Mouse (Mus musculus) heart, embryonic 16.5 days (tissue): ENCODE results near the gene 1110051M20Rik. TPM values are rescaled to one million over a fixed set of nuclear protein-coding genes. Genes with fewer than 3 reads are reported as not detected.
"Not testable (repeated sequence)": the region's sequence is repeated elsewhere in the genome, so short reads cannot be mapped to it uniquely, and the experiment has no call there.

ENCODE experiments used
- ATAC-seq: fragments of 200-750 bp; cut with Nextera tagmentation; replicated peaks from 2 replicates; pipeline ENCODE4 v1.8.0; 2017; ENCODE audit warnings: moderate number of reproducible peaks; ENCODE audit not compliant: insufficient read depth, low FRiP score; ENCODE audit errors: extremely low read depth
- H3K27ac ChIP-seq: fragments of 300-500 bp; sonication (generic); 2 replicates; pipeline ENCODE4 v1.5.1; 2014; ENCODE audit warnings: mild to moderate bottlenecking, low read length, control low read depth, moderate library complexity
- H3K27me3 ChIP-seq: fragments of 300-500 bp; sonication (generic); 2 replicates; pipeline ENCODE4 v1.6.1; 2014; ENCODE audit warnings: low read length, mixed read lengths; ENCODE audit not compliant: control insufficient read depth, insufficient read depth
- H3K36me3 ChIP-seq: fragments of 300-500 bp; sonication (generic); 2 replicates; pipeline ENCODE4 v1.6.1; 2014; ENCODE audit not compliant: control insufficient read depth, insufficient read depth
- H3K4me1 ChIP-seq: fragments of 300-500 bp; sonication (generic); 2 replicates; pipeline ENCODE4 v1.6.1; 2014; ENCODE audit warnings: low read length, mixed read lengths; ENCODE audit not compliant: control insufficient read depth, insufficient read depth
- H3K4me2 ChIP-seq: fragments of 300-500 bp; sonication (generic); 2 replicates; pipeline ENCODE4 v1.6.1; 2014; ENCODE audit warnings: low read depth, mild to moderate bottlenecking, control low read depth, low read length
- H3K4me3 ChIP-seq: fragments of 300-500 bp; sonication (generic); 2 replicates; pipeline ENCODE4 v1.5.1; 2014; ENCODE audit warnings: mild to moderate bottlenecking, control low read depth, low read length
- H3K9ac ChIP-seq: fragments of 300-500 bp; sonication (generic); 2 replicates; pipeline ENCODE4 v1.6.1; 2014; ENCODE audit warnings: low read length, control low read depth
- H3K9me3 ChIP-seq: fragments of 300-500 bp; sonication (generic); replicated peaks from 2 replicates; pipeline ENCODE4 v1.6.1; 2016; ENCODE audit warnings: low read length; ENCODE audit not compliant: control insufficient read depth
- WGBS: fragments of 180-500 bp; shearing (Covaris S2); extraction: QIAGEN DNeasy Blood & Tissue Kit; methylation state at CpG from one replicate; pipeline ENCODE4 v1.1.7; 2014; 5-methylcytosine and 5-hydroxymethylcytosine counted together
- polyA plus RNA-seq: library from polyadenylated mRNA; unstranded; fragments of >200 nt; fragmentation: Nextera tagmentation; extraction: Ambion mirVana; gene quantifications from 2 replicates; pipeline ENCODE4 v1.2.1, GENCODE M21; 2015

1110051M20Rik gene
- 42.9 and 46.0 TPM in 2 replicates for polyA plus RNA-seq

DNA sequence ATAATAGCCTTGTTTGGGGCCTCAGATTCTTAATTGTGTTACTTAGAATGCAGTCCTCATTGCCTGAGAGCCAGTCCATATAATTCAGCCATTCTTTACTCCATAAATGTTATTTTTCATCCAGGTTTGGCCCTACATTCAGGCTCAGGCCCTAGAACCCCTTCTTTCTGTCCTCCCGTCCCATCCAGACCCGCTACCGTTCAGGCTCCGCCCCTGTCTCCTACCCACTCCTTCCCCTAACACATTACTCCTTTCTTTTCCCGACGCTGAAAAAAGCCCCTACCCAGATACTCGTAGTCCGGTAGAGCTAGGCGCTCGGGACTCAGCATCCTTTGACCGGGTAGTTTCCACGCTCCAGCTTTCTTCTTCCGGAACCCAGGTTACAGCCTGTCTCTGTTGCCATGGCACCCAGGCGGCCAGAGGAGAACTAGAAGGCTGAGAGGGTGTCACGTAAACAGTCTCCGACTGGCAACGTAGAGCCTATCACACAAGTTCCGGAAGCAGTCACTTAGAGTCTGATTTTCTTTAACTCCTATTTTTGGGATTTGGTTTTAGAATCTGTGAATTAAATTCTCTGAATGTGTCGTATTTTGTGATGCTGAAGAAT lies at the start of gene 1110051M20Rik:
1110051M20Rik (minus strand) TSS at position 419 of the 607 bp plus-strand sequence.
- Histone ChIP-seq H3K27ac (no peak within 1 kb of the TSS; the same call in none of the 2 replicates), H3K36me3 (no peaks in the 10 kb centered on the region), H3K4me3 (peak within 1 kb of the TSS; percentile 88), H3K9me3 (no peaks in the 10 kb centered on the region; the same call in 1 of the 2 replicates), H3K9ac (peak within 1 kb of the TSS; percentile 69), H3K27me3 (no peaks in the 10 kb centered on the region), H3K4me2 (peak within 1 kb of the TSS; percentile 85), H3K4me1 (peaks cover 5% of the 10 kb centered on the region)
- 1% methylated on average over 19 of the region's 19 CpGs for WGBS
- peak; percentile 82 for ATAC-seq

DNA sequence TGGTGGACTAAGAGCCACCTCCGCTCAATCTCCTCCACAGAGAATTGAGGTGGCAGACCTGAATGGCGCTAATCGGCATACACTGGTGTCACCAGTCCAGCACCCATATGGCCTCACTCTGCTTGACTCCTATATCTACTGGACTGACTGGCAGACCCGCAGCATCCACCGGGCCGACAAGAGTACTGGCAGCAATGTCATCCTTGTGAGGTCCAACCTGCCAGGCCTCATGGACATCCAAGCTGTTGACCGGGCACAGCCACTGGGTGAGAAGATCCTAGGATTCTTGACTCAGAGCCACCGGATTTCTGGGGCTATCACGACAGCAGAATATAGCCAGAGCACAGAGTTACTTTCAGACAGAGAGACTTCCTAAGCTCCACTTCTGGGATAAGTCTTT lies 49.5 kb upstream of the 1110051M20Rik start:
- Histone ChIP-seq H3K4me2 (no peak overlapping the region), H3K36me3 (peaks cover 55% of the 10 kb centered on the region), H3K4me3 (no peak overlapping the region), H3K27ac (no peak overlapping the region), H3K9me3 (no peaks in the 10 kb centered on the region), H3K27me3 (no peaks in the 10 kb centered on the region), H3K9ac (no peak overlapping the region), H3K4me1 (no peaks in the 10 kb centered on the region)
- 94% methylated on average over 9 of the region's 9 CpGs for WGBS
- ATAC-seq: no peak

DNA sequence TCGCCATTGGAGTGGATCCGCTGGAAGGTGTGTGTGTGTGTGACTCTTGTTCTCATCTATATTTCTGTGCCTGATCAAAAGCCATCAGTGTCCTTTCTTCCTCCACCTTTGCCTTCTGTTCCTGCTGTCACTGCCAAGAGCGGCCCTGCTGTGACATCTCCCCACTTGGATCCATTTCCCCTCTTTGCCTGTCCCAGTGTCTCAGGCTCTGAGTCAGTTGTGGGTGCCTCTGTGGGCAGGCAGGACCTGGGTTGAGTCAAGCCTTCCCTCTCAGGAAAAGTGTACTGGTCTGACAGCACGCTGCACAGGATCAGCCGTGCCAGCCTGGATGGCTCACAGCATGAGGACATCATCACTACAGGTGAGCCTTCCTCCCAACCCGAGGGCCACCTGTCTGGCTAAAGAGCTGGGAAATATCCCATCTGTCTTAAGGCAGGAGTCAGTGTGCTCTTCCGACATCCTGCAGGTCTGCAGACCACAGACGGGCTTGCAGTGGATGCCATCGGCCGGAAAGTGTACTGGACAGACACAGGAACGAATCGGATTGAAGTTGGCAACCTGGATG lies 47.6 kb upstream of the 1110051M20Rik start:
- H3K4me1 ChIP-seq: no peaks in the 10 kb centered on the region
- no peak overlapping the region for H3K9ac ChIP-seq
- H3K27ac ChIP-seq: no peak overlapping the region
- WGBS: 93% methylated on average over 12 of the region's 12 CpGs
- no peaks in the 10 kb centered on the region for H3K27me3 ChIP-seq
- no peak for ATAC-seq
- peaks cover 52% of the 10 kb centered on the region for H3K36me3 ChIP-seq
- no peak overlapping the region for H3K4me3 ChIP-seq
- no peaks in the 10 kb centered on the region for H3K9me3 ChIP-seq
- H3K4me2 ChIP-seq: no peak overlapping the region

GRCm38 (mm10) chr2:91487295-91487694 lies 42.8 kb upstream of the 1110051M20Rik start:
- H3K27ac ChIP-seq, H3K9ac ChIP-seq, H3K9me3 ChIP-seq, H3K4me2 ChIP-seq, H3K4me3 ChIP-seq, H3K4me1 ChIP-seq, ATAC-seq, H3K27me3 ChIP-seq: not testable (repeated sequence)
- H3K36me3 ChIP-seq: peaks cover 30% of the 10 kb centered on the region
- 38% methylated on average over 3 of the region's 3 CpGs for WGBS

- H3K9ac ChIP-seq: no peak overlapping the region
- H3K4me2 ChIP-seq: no peak overlapping the region
- H3K4me3 ChIP-seq: no peak overlapping the region
- no peaks in the 10 kb centered on the region for H3K27me3 ChIP-seq
- peaks cover 25% of the 10 kb centered on the region for H3K36me3 ChIP-seq
- H3K27ac ChIP-seq: no peak overlapping the region
- WGBS: 75% methylated on average over 6 of the region's 6 CpGs
- no peaks in the 10 kb centered on the region for H3K9me3 ChIP-seq
- no peaks in the 10 kb centered on the region for H3K4me1 ChIP-seq
- no peak for ATAC-seq
Observed at GRCm38 (mm10) chr2:91485256-91485655, 40.8 kb upstream of the 1110051M20Rik start.

GRCm38 (mm10) chr2:91484698-91485097 lies 40.2 kb upstream of the 1110051M20Rik start:
- Histone ChIP-seq H3K9ac (no peak overlapping the region), H3K4me2 (no peak overlapping the region), H3K4me3 (no peak overlapping the region), H3K27me3 (no peaks in the 10 kb centered on the region), H3K36me3 (peaks cover 20% of the 10 kb centered on the region), H3K9me3 (no peaks in the 10 kb centered on the region), H3K4me1 (no peaks in the 10 kb centered on the region), H3K27ac (no peak overlapping the region)
- no peak for ATAC-seq
- WGBS: 84% methylated on average over 4 of the region's 4 CpGs

DNA sequence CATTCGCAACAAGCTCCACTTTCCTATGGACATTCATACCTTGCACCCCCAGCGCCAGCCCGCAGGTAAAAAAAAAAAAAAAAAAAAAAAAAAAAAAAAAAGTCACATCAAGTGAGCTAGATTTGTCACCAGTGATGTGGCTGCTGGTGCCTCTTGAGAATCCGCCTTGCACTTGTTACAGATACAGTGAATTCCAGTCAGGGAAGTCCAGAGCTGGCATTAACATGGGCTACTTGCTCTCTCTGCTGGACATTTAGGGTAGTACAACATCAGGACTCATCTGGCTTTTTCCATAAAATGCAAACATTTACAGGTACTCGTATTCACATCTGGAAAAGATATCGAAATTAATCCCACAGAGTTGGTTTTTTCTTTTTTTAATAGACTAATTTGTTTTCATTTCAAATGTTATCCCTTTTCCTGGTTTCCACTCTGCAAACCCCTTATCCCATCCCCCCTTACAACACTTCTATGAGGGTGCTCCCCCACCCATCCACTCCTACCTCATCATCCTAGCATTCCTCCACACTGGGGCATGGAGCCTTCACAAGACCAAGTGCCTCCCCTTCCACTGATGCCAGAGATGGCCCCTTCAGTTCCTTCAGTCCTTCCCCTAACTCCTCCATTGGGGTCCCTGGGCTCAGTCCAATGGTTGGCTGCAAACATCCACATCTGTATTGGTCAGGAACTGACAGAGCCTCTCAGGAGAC lies 36.5 kb upstream of the 1110051M20Rik start:
- no peak overlapping the region for H3K4me2 ChIP-seq
- no peak overlapping the region for H3K9ac ChIP-seq
- no peaks in the 10 kb centered on the region for H3K27me3 ChIP-seq
- peak; percentile 38; the same call in 1 of the 2 replicates for ATAC-seq
- no peak overlapping the region for H3K4me3 ChIP-seq
- H3K4me1 ChIP-seq: peaks cover 9% of the 10 kb centered on the region
- no peak overlapping the region for H3K27ac ChIP-seq
- peaks cover 20% of the 10 kb centered on the region for H3K36me3 ChIP-seq
- no peaks in the 10 kb centered on the region for H3K9me3 ChIP-seq
- whole genome bisulfite sequencing: 59% methylated on average over 6 of the region's 6 CpGs

DNA sequence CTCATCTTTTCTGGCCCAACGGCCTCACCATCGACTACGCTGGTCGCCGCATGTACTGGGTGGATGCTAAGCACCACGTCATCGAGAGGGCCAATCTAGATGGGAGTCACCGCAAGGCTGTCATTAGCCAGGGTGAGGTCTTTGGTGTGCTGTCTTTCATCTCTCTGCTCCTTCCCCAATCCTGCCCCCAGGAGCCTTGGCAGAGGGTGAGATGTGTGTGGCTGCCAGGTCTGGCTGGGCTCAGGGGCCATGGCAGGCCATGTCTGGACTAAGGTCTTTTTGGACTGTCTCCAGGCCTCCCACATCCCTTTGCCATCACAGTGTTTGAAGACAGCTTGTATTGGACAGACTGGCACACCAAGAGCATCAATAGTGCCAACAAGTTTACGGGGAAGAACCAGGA lies 35.9 kb upstream of the 1110051M20Rik start:
- no peak overlapping the region for H3K27ac ChIP-seq
- H3K9ac ChIP-seq: no peak overlapping the region
- peaks cover 20% of the 10 kb centered on the region for H3K36me3 ChIP-seq
- H3K27me3 ChIP-seq: no peaks in the 10 kb centered on the region
- H3K4me1 ChIP-seq: peaks cover 12% of the 10 kb centered on the region
- 88% methylated on average over 9 of the region's 9 CpGs for WGBS
- no peak overlapping the region for H3K4me3 ChIP-seq
- H3K9me3 ChIP-seq: no peaks in the 10 kb centered on the region
- no peak for ATAC-seq
- no peak overlapping the region for H3K4me2 ChIP-seq

DNA sequence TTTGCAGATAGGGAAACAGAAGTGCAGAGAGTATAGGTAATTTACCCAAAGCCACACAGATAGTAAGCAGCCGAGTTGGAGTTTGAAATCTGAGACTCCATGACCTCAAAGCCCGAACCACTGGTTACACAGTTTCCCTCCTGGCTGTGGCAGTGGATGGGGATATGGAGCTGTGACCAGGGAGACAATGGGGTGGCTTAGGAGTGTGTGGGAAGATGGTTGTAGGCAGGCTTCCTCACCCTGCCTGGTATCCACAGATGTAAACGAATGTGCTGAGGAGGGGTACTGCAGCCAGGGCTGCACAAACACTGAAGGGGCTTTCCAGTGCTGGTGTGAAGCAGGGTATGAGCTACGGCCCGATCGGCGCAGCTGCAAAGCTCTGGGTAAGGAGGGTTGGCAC lies 32.3 kb upstream of the 1110051M20Rik start:
- H3K9me3 ChIP-seq: no peaks in the 10 kb centered on the region
- peaks cover 12% of the 10 kb centered on the region for H3K4me1 ChIP-seq
- H3K36me3 ChIP-seq: peaks cover 19% of the 10 kb centered on the region
- no peak for ATAC-seq
- H3K9ac ChIP-seq: no peak overlapping the region
- H3K27me3 ChIP-seq: no peaks in the 10 kb centered on the region
- peak overlapping the region; percentile 24; the same call in 1 of the 2 replicates for H3K27ac ChIP-seq
- WGBS: 79% methylated on average over 7 of the region's 7 CpGs
- no peak overlapping the region for H3K4me2 ChIP-seq
- no peak overlapping the region for H3K4me3 ChIP-seq
